ENCODE assay signal across 11 mouse cellular contexts in genomic region chr5:106709388-106710084, GRCm38 (mm10). TPM values are rescaled to one million over a fixed set of nuclear protein-coding genes. Genes with fewer than 3 reads are reported as not detected.
DNase-seq lines count a peak whose midpoint lies in the region; ATAC-seq and TF ChIP-seq lines count a peak whose summit lies in the region.
"Had no signal": no experiment of that assay in that cellular context is flagged by ENCODE, and none has a peak within 500 bp of the region (broad histone marks: within the 10 kb centered on the region; RNA-seq: fewer than 3 reads in every experiment).

No protein-coding gene starts in this region.

- no peak for TF ChIP-seq CTCF in spleen, adult 2 months (IDR thresholded peaks at IDR 0.05; ENCODE audit: extremely low read depth, insufficient read depth, insufficient read length, insufficient replicate concordance)

- WGBS in heart, embryonic 12.5 days = 22% methylated on average over 11 of the region's 11 CpGs
- WGBS in liver, embryonic 15.5 days (ENCODE audit: insufficient replicate concordance) = 17% methylated on average over 11 of the region's 11 CpGs
- 36% methylated on average over 11 of the region's 11 CpGs for WGBS in spleen, adult 2 months

- no peaks in the 10 kb centered on the region for H3K9me3 ChIP-seq in heart, embryonic 12.5 days (replicated peaks)
- H3K9me3 ChIP-seq in liver, embryonic 15.5 days (replicated peaks) = no peaks in the 10 kb centered on the region
- H3K9me3 ChIP-seq: hindbrain, embryonic 12.5 days; limb, embryonic 12.5 days had no signal

- H3K4me3 ChIP-seq in heart, embryonic 12.5 days = 0 out of 2 replicates have a peak overlapping the region, but pooled peaks have one; percentile 0
- H3K4me3 ChIP-seq in liver, embryonic 15.5 days (replicated peaks) = peak overlapping the region; percentile 50
- no peak overlapping the region for H3K4me3 ChIP-seq in spleen, adult 2 months (ENCODE audit: extremely low read depth, insufficient read depth, insufficient read length)
- H3K4me3 ChIP-seq: hindbrain, embryonic 12.5 days; limb, embryonic 12.5 days had no signal

- intact Hi-C loops in heart, postnatal 25 days (cut with DNase I) = no loop called here
- intact Hi-C loops in left cerebral cortex, postnatal 10 days (cut with DNase I) = no loop called here

- no peak overlapping the region for H3K9ac ChIP-seq in heart, embryonic 12.5 days
- peak overlapping the region; percentile 59 for H3K9ac ChIP-seq in liver, embryonic 15.5 days
- H3K9ac ChIP-seq: hindbrain, embryonic 12.5 days; limb, embryonic 12.5 days had no signal

- DNase-seq in heart, postnatal 25 days (ENCODE audit: low spot score) = no peak
- peak; percentile 22 for DNase-seq in embryo, embryonic 10.5 days (ENCODE audit: low spot score)
- peak; percentile 37 to 56 for DNase-seq in spleen, adult 2 months (ENCODE audit: low read depth in 1 of 2, low spot score in 2 of 2)
- no peak for DNase-seq in cerebellum, adult 9-11 months
- no peak for DNase-seq in left cerebral cortex, postnatal 10 days (ENCODE audit: extremely low spot score in 1 of 2, low spot score in 2 of 2)
- DNase-seq in neural tube, embryonic 10.5 days (ENCODE audit: extremely low spot score, low spot score) = no peak
- DNase-seq: cerebellum, postnatal 14 days had no signal

- H3K4me1 ChIP-seq in heart, embryonic 12.5 days (replicated peaks) = peaks cover 41% of the 10 kb centered on the region
- peaks cover 86% of the 10 kb centered on the region for H3K4me1 ChIP-seq in liver, embryonic 15.5 days (replicated peaks)
- H3K4me1 ChIP-seq in spleen, adult 2 months (ENCODE audit: control insufficient read depth, insufficient read depth, insufficient read length) = peaks cover 5% of the 10 kb centered on the region; the same call in 1 of the 2 replicates

- no peak for TF ChIP-seq POLR2A in spleen, adult 2 months (IDR thresholded peaks at IDR 0.05; ENCODE audit: low read depth, low read length)

- H3K27ac ChIP-seq in heart, embryonic 12.5 days (ENCODE audit: poor library complexity, severe bottlenecking) = peak overlapping the region; percentile 51
- peak overlapping the region; percentile 94 for H3K27ac ChIP-seq in liver, embryonic 15.5 days (replicated peaks)
- H3K27ac ChIP-seq in spleen, adult 2 months (ENCODE audit: insufficient read depth, low read length) = no peak overlapping the region
- H3K27ac ChIP-seq: hindbrain, embryonic 12.5 days; limb, embryonic 12.5 days had no signal

- no peaks in the 10 kb centered on the region for H3K27me3 ChIP-seq in heart, embryonic 12.5 days (replicated peaks)
- H3K27me3 ChIP-seq in liver, embryonic 15.5 days = no peaks in the 10 kb centered on the region
- H3K27me3 ChIP-seq in spleen, adult 2 months (ENCODE audit: control insufficient read depth, insufficient read depth, low read length) = no peaks in the 10 kb centered on the region
- H3K27me3 ChIP-seq: hindbrain, embryonic 12.5 days; limb, embryonic 12.5 days had no signal

- no peaks in the 10 kb centered on the region for H3K36me3 ChIP-seq in heart, embryonic 12.5 days
- no peaks in the 10 kb centered on the region for H3K36me3 ChIP-seq in liver, embryonic 15.5 days (replicated peaks)
- no peaks in the 10 kb centered on the region for H3K36me3 ChIP-seq in spleen, adult 2 months (ENCODE audit: control insufficient read depth, insufficient read depth, low read length)
- H3K36me3 ChIP-seq: hindbrain, embryonic 12.5 days; limb, embryonic 12.5 days had no signal

- H3K4me2 ChIP-seq in heart, embryonic 12.5 days = peak overlapping the region; percentile 55
- peak overlapping the region; percentile 84 for H3K4me2 ChIP-seq in liver, embryonic 15.5 days
- H3K4me2 ChIP-seq: hindbrain, embryonic 12.5 days; limb, embryonic 12.5 days had no signal

- ATAC-seq in heart, embryonic 12.5 days (ENCODE audit: insufficient number of reproducible peaks, low FRiP score) = peak; percentile 75
- peak; percentile 89 for ATAC-seq in liver, embryonic 15.5 days (ENCODE audit: insufficient read depth)

RNA-seq across cellular contexts. Expression of gene Zfp644, which starts 12.4 kb away (rescaled TPM):
- 61.1 and 63.7 TPM in 2 replicates for polyA plus RNA-seq in heart, embryonic 12.5 days (2016; fragmentation: Nextera tagmentation; extraction: Ambion mirVana)
- total RNA-seq in heart, postnatal 25 days (2021) = 10 to 100 TPM; 57.2 to 60.5 TPM
- polyA plus RNA-seq in liver, embryonic 15.5 days (2015; fragmentation: Nextera tagmentation; extraction: Ambion mirVana) = 16.5 and 16.7 TPM in 2 replicates
- 6.3 and 7.6 TPM in 2 replicates for polyA plus RNA-seq in spleen, adult 2 months (2012; rRNA removed)
- 10 to 100 TPM; 91.0 to 91.7 TPM for total RNA-seq in left cerebral cortex, postnatal 10 days (2021)

Comparison
In these comparisons a context has a peak if more than half of its experiments do, and no peak if none do; other contexts are left out.
1. DNase-seq: peak in embryo, embryonic 10.5 days (single experiment) and spleen, adult 2 months (2 of 2); none in heart, postnatal 25 days (single experiment), cerebellum, adult 9-11 months (single experiment), left cerebral cortex, postnatal 10 days (0 of 2) and neural tube, embryonic 10.5 days (single experiment).